Mouse (Mus musculus) adipocyte (in vitro differentiated cells): ENCODE data around the gene Ttc29.
A peak's percentile ranks its signal among the peaks of the same experiment; 100 is the strongest.

Experiments
- DNase-seq: peaks from one replicate; pipeline ENCODE4 v3.0.0-alpha.2; 2016; ENCODE audit warnings: low spot score

The Ttc29 gene

GRCm38 (mm10) chr8:78213074-78213473 is at the start of gene Ttc29:
Gene Ttc29 (plus strand): TSS chr8:78213297.
- no peak for DNase-seq

GRCm38 (mm10) chr8:78171351-78171750 is 41.7 kb upstream of the Ttc29 start:
- DNase-seq: no peak

GRCm38 (mm10) chr8:78182654-78183053 is 30.4 kb upstream of the Ttc29 start:
- DNase-seq: no peak

GRCm38 (mm10) chr8:78183414-78183813 is 29.7 kb upstream of the Ttc29 start:
- no peak for DNase-seq

GRCm38 (mm10) chr8:78187087-78187486 is 26.0 kb upstream of the Ttc29 start:
- DNase-seq: peak; percentile 56

GRCm38 (mm10) chr8:78204229-78204628 is 8.9 kb upstream of the Ttc29 start:
- no peak for DNase-seq

GRCm38 (mm10) chr8:78210424-78210823 is 2.7 kb upstream of the Ttc29 start:
- no peak for DNase-seq

- no peak for DNase-seq
These were observed 1.5 kb downstream of the Ttc29 start for GRCm38 (mm10) chr8:78214645-78215044.

- no peak for DNase-seq
These were observed 13.0 kb downstream of the Ttc29 start for GRCm38 (mm10) chr8:78226087-78226486.

GRCm38 (mm10) chr8:78230721-78231120 is 17.6 kb downstream of the Ttc29 start:
- DNase-seq: no peak

- no peak for DNase-seq
These were observed 20.0 kb downstream of the Ttc29 start for GRCm38 (mm10) chr8:78232870-78233707.

- no peak for DNase-seq
These were observed 20.7 kb downstream of the Ttc29 start for GRCm38 (mm10) chr8:78233708-78234201.

GRCm38 (mm10) chr8:78237972-78238675 is 25.0 kb downstream of the Ttc29 start:
- DNase-seq: peak; percentile 60

GRCm38 (mm10) chr8:78251115-78251514 is 38.0 kb downstream of the Ttc29 start:
- DNase-seq: no peak

GRCm38 (mm10) chr8:78254374-78254773 is 41.3 kb downstream of the Ttc29 start:
- no peak for DNase-seq

- DNase-seq: no peak
These were observed 41.9 kb downstream of the Ttc29 start for GRCm38 (mm10) chr8:78255011-78255410.

- no peak for DNase-seq
These were observed 52.4 kb downstream of the Ttc29 start for GRCm38 (mm10) chr8:78265506-78265905.

- no peak for DNase-seq
These were observed 53.1 kb downstream of the Ttc29 start for GRCm38 (mm10) chr8:78266231-78266630.

- no peak for DNase-seq
These were observed 54.9 kb downstream of the Ttc29 start for GRCm38 (mm10) chr8:78267894-78268411.

- no peak for DNase-seq
These were observed 56.2 kb downstream of the Ttc29 start for GRCm38 (mm10) chr8:78269281-78269680.

- DNase-seq: no peak
These were observed 58.3 kb downstream of the Ttc29 start for GRCm38 (mm10) chr8:78271391-78271790.

GRCm38 (mm10) chr8:78276120-78276519 is 63.0 kb downstream of the Ttc29 start:
- DNase-seq: no peak

- DNase-seq: no peak
These were observed 64.3 kb downstream of the Ttc29 start for GRCm38 (mm10) chr8:78277411-78277810.
